Mouse (Mus musculus) lung, postnatal 25 days (tissue): ENCODE measurements around the gene Gm4553.
"Not testable (repeated sequence)": the region's sequence is repeated elsewhere in the genome, so short reads cannot be mapped to it uniquely, and the experiment has no call there.

Experiments used
- DNase-seq: peaks from one replicate; pipeline ENCODE4 v3.0.0; 2022; ENCODE audit warnings: low spot score

Gene Gm4553

GRCm38 (mm10) chr7:142134206-142134995 is 31.1 kb downstream of the Gm4553 start:
- DNase-seq = no peak

GRCm38 (mm10) chr7:142128843-142129242 is 36.7 kb downstream of the Gm4553 start:
- DNase-seq = no peak

GRCm38 (mm10) chr7:142120629-142121028 is 44.9 kb downstream of the Gm4553 start, which contains the start of gene Gm45618:
Gm45618 (minus strand) TSS chr7:142120729.
- not testable (repeated sequence) for DNase-seq

GRCm38 (mm10) chr7:142119632-142120031 is 45.9 kb downstream of the Gm4553 start:
- no peak for DNase-seq
